Mouse (Mus musculus) MEL (cell line): ENCODE data around the gene Tbc1d2. TPM values are rescaled to one million over a fixed set of nuclear protein-coding genes. Genes with fewer than 3 reads are reported as not detected.

ENCODE experiments used
- DNase-seq: peaks from one replicate; pipeline ENCODE4 v3.0.0; 2011; ENCODE audit warnings: low read depth, low spot score
- H3K27ac ChIP-seq: 2 replicates; pipeline ENCODE4 v1.5.1; 2012; ENCODE audit warnings: low read depth, mild to moderate bottlenecking, control low read depth, low read length, moderate library complexity; ENCODE audit not compliant: control insufficient read depth
- H3K27me3 ChIP-seq, 2 experiments: fragments of 150-350 bp in 1 of 2; sonication (generic) in 1 of 2; 2 replicates each; pipeline ENCODE4 v1.6.1; 2012; ENCODE audit warnings: low read length in 2 of 2, mild to moderate bottlenecking in 2 of 2, improper control_type of control experiment in 1 of 2, moderate library complexity in 1 of 2; ENCODE audit not compliant: insufficient read depth in 2 of 2, control insufficient read depth in 1 of 2
- H3K36me3 ChIP-seq, 2 experiments: 2 replicates each; pipeline ENCODE4 v1.6.1; 2012 to 2014; ENCODE audit warnings: low read length in 2 of 2, improper control_type of control experiment in 1 of 2, inconsistent platforms in 1 of 2, mild to moderate bottlenecking in 1 of 2; ENCODE audit not compliant: insufficient read depth in 2 of 2, control insufficient read depth in 1 of 2
- H3K4me1 ChIP-seq, 2 experiments: fragments of 150-350 bp in 1 of 2; sonication (generic) in 1 of 2; 2 replicates each; pipeline ENCODE4 v1.6.1; 2012; ENCODE audit warnings: low read length in 2 of 2, improper control_type of control experiment in 1 of 2, mild to moderate bottlenecking in 1 of 2; ENCODE audit not compliant: insufficient read depth in 2 of 2, control insufficient read depth in 1 of 2
- H3K4me3 ChIP-seq, 2 experiments: fragments of 150-350 bp in 1 of 2; sonication (generic) in 1 of 2; 2 replicates each; pipeline ENCODE4 v1.5.1; 2012; ENCODE audit warnings: low read depth in 2 of 2, low read length in 2 of 2, mild to moderate bottlenecking in 2 of 2, moderate library complexity in 2 of 2, control low read depth in 1 of 2, improper control_type of control experiment in 1 of 2; ENCODE audit not compliant: control insufficient read depth in 1 of 2, insufficient read depth in 1 of 2
- H3K79me2 ChIP-seq: 2 replicates; pipeline ENCODE4 v1.6.1; 2012; ENCODE audit warnings: mild to moderate bottlenecking, low read length, moderate library complexity; ENCODE audit not compliant: control insufficient read depth, poor library complexity, insufficient read depth
- H3K9ac ChIP-seq: 2 replicates; pipeline ENCODE4 v1.6.1; 2012; ENCODE audit warnings: low read depth, mild to moderate bottlenecking, control low read depth, low read length, moderate library complexity; ENCODE audit not compliant: control insufficient read depth, poor library complexity, severe bottlenecking
- H3K9me3 ChIP-seq: fragments of 150-350 bp; sonication (generic); replicated peaks from 2 replicates; pipeline ENCODE4 v1.6.1; 2012; ENCODE audit warnings: mild to moderate bottlenecking, low read length, improper control_type of control experiment, moderate library complexity; ENCODE audit not compliant: insufficient read depth
- CHD1 ChIP-seq: IDR thresholded peaks from 2 replicates; pipeline ENCODE4 v1.6.1; 2012; ENCODE audit warnings: low read depth, mild to moderate bottlenecking, inconsistent platforms, low read length, improper control_type of control experiment
- CHD2 ChIP-seq: IDR thresholded peaks from 2 replicates; pipeline ENCODE4 v1.6.1; 2011; ENCODE audit warnings: low read length, improper control_type of control experiment
- CTCF ChIP-seq, 3 experiments: IDR thresholded peaks in 2 of 3; conservative IDR thresholded peaks in 1 of 3; 2 replicates each; pipeline ENCODE4 v1.5.1; 2011 to 2012; ENCODE audit warnings: low read length in 3 of 3, low read depth in 2 of 3, mild to moderate bottlenecking in 2 of 3, improper control_type of control experiment in 1 of 3, inconsistent platforms in 1 of 3, mixed read lengths in 1 of 3, moderate library complexity in 1 of 3; ENCODE audit not compliant: control insufficient read depth in 1 of 3, insufficient read depth in 1 of 3, poor library complexity in 1 of 3, severe bottlenecking in 1 of 3
- E2F4 ChIP-seq: IDR thresholded peaks from 2 replicates; pipeline ENCODE4 v1.6.1; 2011; ENCODE audit warnings: low read depth, low read length, improper control_type of control experiment, borderline replicate concordance
- EP300 ChIP-seq, 2 experiments: IDR thresholded peaks; 2 replicates each; pipeline ENCODE4 v1.6.1; 2011; ENCODE audit warnings: improper control_type of control experiment in 2 of 2, low read length in 2 of 2, low read depth in 1 of 2, mild to moderate bottlenecking in 1 of 2
- ETS1 ChIP-seq: IDR thresholded peaks from 2 replicates; pipeline ENCODE4 v1.6.1; 2012; ENCODE audit warnings: low read depth, mild to moderate bottlenecking, inconsistent platforms, low read length, improper control_type of control experiment, moderate library complexity
- GATA1 ChIP-seq: IDR thresholded peaks from 2 replicates; pipeline ENCODE4 v1.6.1; 2011; ENCODE audit warnings: low read depth, low read length, improper control_type of control experiment
- HCFC1 ChIP-seq: IDR thresholded peaks from 2 replicates; pipeline ENCODE4 v1.6.1; 2012; ENCODE audit warnings: low read depth, mild to moderate bottlenecking, inconsistent platforms, low read length, improper control_type of control experiment, moderate library complexity
- JUND ChIP-seq: IDR thresholded peaks from 2 replicates; pipeline ENCODE4 v1.6.1; 2011; ENCODE audit warnings: low read depth, mild to moderate bottlenecking, improper control_type of control experiment, low read length
- MAFK ChIP-seq: IDR thresholded peaks from 2 replicates; pipeline ENCODE4 v1.6.1; 2011; ENCODE audit warnings: low read depth, mild to moderate bottlenecking, low read length, improper control_type of control experiment, borderline replicate concordance
- MAZ ChIP-seq: IDR thresholded peaks from 2 replicates; pipeline ENCODE4 v1.6.1; 2012; ENCODE audit warnings: low read depth, mild to moderate bottlenecking, inconsistent platforms, low read length, improper control_type of control experiment
- MYB ChIP-seq: IDR thresholded peaks from 2 replicates; pipeline ENCODE4 v1.6.1; 2011; ENCODE audit warnings: mild to moderate bottlenecking, low read depth, low read length, improper control_type of control experiment
- MYC ChIP-seq: IDR thresholded peaks from 2 replicates; pipeline ENCODE4 v1.6.1; 2011; ENCODE audit warnings: low read depth, mild to moderate bottlenecking, low read length, improper control_type of control experiment, moderate library complexity
- NELFE ChIP-seq: IDR thresholded peaks from 2 replicates; pipeline ENCODE4 v1.6.1; 2011; ENCODE audit warnings: low read depth, low read length, improper control_type of control experiment
- NRF1 ChIP-seq: IDR thresholded peaks from 2 replicates; pipeline ENCODE4 v1.6.1; 2014; ENCODE audit warnings: low read depth, mild to moderate bottlenecking, inconsistent platforms, low read length, improper control_type of control experiment, moderate library complexity; ENCODE audit not compliant: poor library complexity, insufficient read depth, severe bottlenecking
- POLR2A ChIP-seq, 2 experiments: IDR thresholded peaks; 2 replicates each; pipeline ENCODE4 v1.6.1; 2011 to 2012; ENCODE audit warnings: low read length in 2 of 2, mild to moderate bottlenecking in 2 of 2, control low read depth in 1 of 2, improper control_type of control experiment in 1 of 2, low read depth in 1 of 2, moderate library complexity in 1 of 2; ENCODE audit not compliant: control insufficient read depth in 1 of 2, insufficient read depth in 1 of 2, poor library complexity in 1 of 2
- RAD21 ChIP-seq: IDR thresholded peaks from 2 replicates; pipeline ENCODE4 v1.6.1; 2011; ENCODE audit warnings: mild to moderate bottlenecking, low read depth, low read length, improper control_type of control experiment
- RCOR1 ChIP-seq: IDR thresholded peaks from 2 replicates; pipeline ENCODE4 v1.6.1; 2012; ENCODE audit warnings: low read depth, mild to moderate bottlenecking, inconsistent platforms, low read length, improper control_type of control experiment
- SIN3A ChIP-seq: IDR thresholded peaks from 2 replicates; pipeline ENCODE4 v1.6.1; 2012; ENCODE audit warnings: low read length, improper control_type of control experiment, inconsistent platforms
- SMC3 ChIP-seq: IDR thresholded peaks from 2 replicates; pipeline ENCODE4 v1.6.1; 2011; ENCODE audit warnings: low read depth, low read length, improper control_type of control experiment
- TAL1 ChIP-seq: IDR thresholded peaks from 2 replicates; pipeline ENCODE4 v1.6.1; 2012; ENCODE audit warnings: mild to moderate bottlenecking, inconsistent platforms, low read length, moderate library complexity, mixed read lengths
- TCF12 ChIP-seq: IDR thresholded peaks from 2 replicates; pipeline ENCODE4 v1.6.1; 2014; ENCODE audit warnings: low read depth, mild to moderate bottlenecking, inconsistent platforms, low read length, improper control_type of control experiment, moderate library complexity
- USF2 ChIP-seq, 2 experiments: IDR thresholded peaks; 2 replicates each; pipeline ENCODE4 v1.6.1; 2011 to 2012; ENCODE audit warnings: improper control_type of control experiment in 2 of 2, low read length in 2 of 2, borderline replicate concordance in 1 of 2, inconsistent platforms in 1 of 2, low read depth in 1 of 2, mild to moderate bottlenecking in 1 of 2; ENCODE audit not compliant: insufficient read depth in 1 of 2
- ZC3H11A ChIP-seq: IDR thresholded peaks from 2 replicates; pipeline ENCODE4 v1.6.1; 2012; ENCODE audit warnings: low read depth, mild to moderate bottlenecking, inconsistent platforms, low read length, improper control_type of control experiment
- ZKSCAN1 ChIP-seq: IDR thresholded peaks from 2 replicates; pipeline ENCODE4 v1.6.1; 2012; ENCODE audit warnings: low read depth, mild to moderate bottlenecking, inconsistent platforms, low read length, improper control_type of control experiment, moderate library complexity
- ZNF384 ChIP-seq: IDR thresholded peaks from 2 replicates; pipeline ENCODE4 v1.6.1; 2012; ENCODE audit warnings: low read depth, mild to moderate bottlenecking, inconsistent platforms, low read length, improper control_type of control experiment
- polyA plus RNA-seq, 2 experiments: library from polyadenylated mRNA; stranded (reverse) in 1 of 2; unstranded in 1 of 2; fragments of >175 nt in 1 of 2; fragments of >200 nt in 1 of 2; gene quantifications; 2 replicates each; pipeline versions ENCODE4 v1.2.1 to v1.2.4; 2012; ENCODE audit warnings: low replicate concordance in 2 of 2, low read depth in 1 of 2; ENCODE audit not compliant: insufficient read length in 2 of 2, insufficient read depth in 1 of 2, missing spikeins in 1 of 2
- total RNA-seq: library from RNA; depleted of rRNA; stranded (reverse); fragments of 300-350 nt; gene quantifications from 2 replicates; pipeline ENCODE4 v1.2.3, GENCODE M21; 2012

The Tbc1d2 gene
- total and polyA plus RNA-seq, 3 experiments = 0.19 to 0.36 TPM; not detected in 1

- Histone ChIP-seq H3K4me3 (no peak overlapping the region), H3K9ac (no peak overlapping the region), H3K79me2 (no peaks in the 10 kb centered on the region; the same call in 1 of the 2 replicates), H3K4me1 (peaks cover 5 to 9% of the 10 kb centered on the region in 2 experiments), H3K9me3 (no peaks in the 10 kb centered on the region), H3K27me3 (peaks cover 7 to 8% of the 10 kb centered on the region in 2 experiments; a peak in 3 of 4 replicates), H3K27ac (no peak overlapping the region), H3K36me3 (peaks cover 0 to 11% of the 10 kb centered on the region in 2 experiments; a peak in 2 of 4 replicates)
- DNase-seq = no peak
- TF ChIP-seq JUND (no peak), POLR2A (IDR thresholded peaks at IDR 0.05; ENCODE audit: control insufficient read depth in 1 of 2, insufficient read depth in 1 of 2, low read depth in 1 of 2, low read length in 2 of 2, poor library complexity in 1 of 2) (no peak), MYC (no peak), EP300 (IDR thresholded peaks at IDR 0.05; ENCODE audit: low read depth in 1 of 2, low read length in 2 of 2) (no peak), ETS1 (no peak), SMC3 (no peak), MAZ (no peak), RCOR1 (no peak), NELFE (no peak), RAD21 (no peak), CHD2 (no peak), ZC3H11A (no peak), SIN3A (no peak), TCF12 (no peak), CHD1 (no peak), HCFC1 (no peak), E2F4 (no peak)
Observed at GRCm38 (mm10) chr4:46598111-46598510, 51.9 kb downstream of the Tbc1d2 start.

- TF ChIP-seq MYC = no peak
- TF ChIP-seq CHD1 = no peak
- TF ChIP-seq GATA1 = no peak
- no peak for TF ChIP-seq MYB
- no peak for TF ChIP-seq TAL1
- TF ChIP-seq ZNF384 = no peak
- TF ChIP-seq NRF1 = no peak
- TF ChIP-seq JUND = no peak
- TF ChIP-seq USF2 (IDR thresholded peaks at IDR 0.05; ENCODE audit: borderline replicate concordance in 1 of 2, insufficient read depth in 1 of 2, low read depth in 1 of 2, low read length in 2 of 2) = no peak
- no peak for TF ChIP-seq ZKSCAN1
- no peak for TF ChIP-seq CTCF (IDR thresholded peaks at IDR 0.05 in 2 of 3, conservative IDR thresholded peaks at IDR 0.05 in 1 of 3; ENCODE audit: control insufficient read depth in 1 of 3, insufficient read depth in 1 of 3, low read depth in 2 of 3, low read length in 3 of 3, poor library complexity in 1 of 3, severe bottlenecking in 1 of 3)
- no peak for TF ChIP-seq HCFC1
- TF ChIP-seq MAFK = no peak
- peaks cover 0 to 13% of the 10 kb centered on the region in 2 experiments; a peak in 2 of 4 replicates for H3K36me3 ChIP-seq
- no peak overlapping the region for H3K4me3 ChIP-seq
- peaks cover 7 to 8% of the 10 kb centered on the region in 2 experiments; a peak in 3 of 4 replicates for H3K27me3 ChIP-seq
- no peak overlapping the region for H3K27ac ChIP-seq
- no peak overlapping the region for H3K9ac ChIP-seq
- peaks cover 5 to 14% of the 10 kb centered on the region in 2 experiments for H3K4me1 ChIP-seq
- H3K79me2 ChIP-seq = no peaks in the 10 kb centered on the region; the same call in 1 of the 2 replicates
- H3K9me3 ChIP-seq = no peaks in the 10 kb centered on the region
- no peak for DNase-seq
Observed at GRCm38 (mm10) chr4:46597286-46597961, 52.6 kb downstream of the Tbc1d2 start.
